Mouse (Mus musculus) heart, embryonic 15.5 days (tissue): ENCODE results near the gene Actn2. TPM values are rescaled to one million over a fixed set of nuclear protein-coding genes. Genes with fewer than 3 reads are reported as not detected.

ENCODE experiments used
- ATAC-seq: fragments of 200-750 bp; cut with Nextera tagmentation; replicated peaks from 2 replicates; pipeline ENCODE4 v1.8.0; 2017; ENCODE audit warnings: low read depth, moderate TSS enrichment; ENCODE audit not compliant: insufficient number of reproducible peaks, insufficient read depth, low FRiP score
- H3K27ac ChIP-seq: fragments of 300-500 bp; sonication (generic); 2 replicates; pipeline ENCODE4 v1.5.1; 2015; ENCODE audit warnings: mild to moderate bottlenecking, inconsistent platforms
- H3K27me3 ChIP-seq: fragments of 300-500 bp; sonication (generic); 2 replicates; pipeline ENCODE4 v1.6.1; 2015; ENCODE audit warnings: inconsistent platforms
- H3K36me3 ChIP-seq: fragments of 300-500 bp; sonication (generic); 2 replicates; pipeline ENCODE4 v1.6.1; 2015; ENCODE audit warnings: mild to moderate bottlenecking, inconsistent platforms
- H3K4me1 ChIP-seq: fragments of 300-500 bp; sonication (generic); replicated peaks from 2 replicates; pipeline ENCODE4 v1.6.1; 2015; ENCODE audit warnings: inconsistent platforms
- H3K4me2 ChIP-seq: fragments of 300-500 bp; sonication (generic); 2 replicates; pipeline ENCODE4 v1.6.1; 2015; ENCODE audit warnings: inconsistent platforms, mild to moderate bottlenecking, moderate library complexity
- H3K4me3 ChIP-seq: fragments of 300-500 bp; sonication (generic); 2 replicates; pipeline ENCODE4 v1.5.1; 2015; ENCODE audit warnings: mild to moderate bottlenecking, inconsistent platforms
- H3K9ac ChIP-seq: fragments of 300-500 bp; sonication (generic); 2 replicates; pipeline ENCODE4 v1.6.1; 2015; ENCODE audit warnings: mild to moderate bottlenecking, inconsistent platforms
- H3K9me3 ChIP-seq: fragments of 300-500 bp; sonication (generic); replicated peaks from 2 replicates; pipeline ENCODE4 v1.6.1; 2016; ENCODE audit warnings: inconsistent platforms
- WGBS: fragments of 180-500 bp; shearing (Covaris S2); methylation state at CpG from one replicate; pipeline ENCODE4 v1.1.7; 2015; ENCODE audit warnings: mixed read lengths; 5-methylcytosine and 5-hydroxymethylcytosine counted together
- polyA plus RNA-seq: library from polyadenylated mRNA; unstranded; fragments of >200 nt; fragmentation: Nextera tagmentation; extraction: Ambion mirVana; gene quantifications from 2 replicates; pipeline ENCODE4 v1.2.1, GENCODE M21; 2015

Gene Actn2
- polyA plus RNA-seq, 1 experiment from 2014 or later = 1,519 TPM

GRCm38 (mm10) chr13:12257391-12258380 lies 82.9 kb downstream of the Actn2 start, which contains the start of gene Mtr:
Mtr (minus strand) TSS chr13:12258113.
- peak within 1 kb of the TSS; percentile 90 for H3K9ac ChIP-seq
- H3K27me3 ChIP-seq = no peaks in the 10 kb centered on the region
- H3K36me3 ChIP-seq = no peaks in the 10 kb centered on the region; the same call in 1 of the 2 replicates
- H3K27ac ChIP-seq = peak within 1 kb of the TSS; percentile 95
- no peaks in the 10 kb centered on the region; the same call in 1 of the 2 replicates for H3K9me3 ChIP-seq
- peak within 1 kb of the TSS; percentile 93 for H3K4me3 ChIP-seq
- peak within 1 kb of the TSS; percentile 71 for H3K4me2 ChIP-seq
- ATAC-seq = peak; percentile 99
- peaks cover 15% of the 10 kb centered on the region for H3K4me1 ChIP-seq
- WGBS = under 1% methylated on average over 69 of the region's 69 CpGs

GRCm38 (mm10) chr13:12256871-12257390 lies 83.6 kb downstream of the Actn2 start:
- WGBS = 12% methylated on average over 10 of the region's 10 CpGs

GRCm38 (mm10) chr13:12255911-12256705 lies 84.5 kb downstream of the Actn2 start:
- Histone ChIP-seq H3K9me3 (no peaks in the 10 kb centered on the region; the same call in 1 of the 2 replicates), H3K27ac (no peak overlapping the region), H3K4me3 (peak overlapping the region; percentile 93), H3K27me3 (no peaks in the 10 kb centered on the region), H3K9ac (no peak overlapping the region), H3K4me2 (peak overlapping the region; percentile 71), H3K4me1 (peaks cover 15% of the 10 kb centered on the region), H3K36me3 (peaks cover 6% of the 10 kb centered on the region; the same call in 1 of the 2 replicates)
- 71% methylated on average over 3 of the region's 3 CpGs for WGBS
- no peak for ATAC-seq

More at GRCm38 (mm10) chr13:12256871-12257390, 83.6 kb downstream of the Actn2 start:
- no peak for ATAC-seq
- H3K9me3 ChIP-seq = no peaks in the 10 kb centered on the region; the same call in 1 of the 2 replicates
- peak overlapping the region; percentile 93 for H3K4me3 ChIP-seq
- H3K9ac ChIP-seq = peak overlapping the region; percentile 90
- H3K4me2 ChIP-seq = peak overlapping the region; percentile 71
- H3K36me3 ChIP-seq = peaks cover 1% of the 10 kb centered on the region; the same call in 1 of the 2 replicates
- H3K4me1 ChIP-seq = peaks cover 15% of the 10 kb centered on the region
- H3K27ac ChIP-seq = peak overlapping the region; percentile 95
- no peaks in the 10 kb centered on the region for H3K27me3 ChIP-seq

- no peaks in the 10 kb centered on the region for H3K27me3 ChIP-seq
- H3K4me1 ChIP-seq = peaks cover 9% of the 10 kb centered on the region
- H3K4me2 ChIP-seq = no peak overlapping the region
- peaks cover 35% of the 10 kb centered on the region for H3K36me3 ChIP-seq
- no peak for ATAC-seq
- H3K9me3 ChIP-seq = no peaks in the 10 kb centered on the region
- no peak overlapping the region for H3K9ac ChIP-seq
- no peak overlapping the region for H3K27ac ChIP-seq
- 93% methylated on average over 3 of the region's 3 CpGs for WGBS
- no peak overlapping the region for H3K4me3 ChIP-seq
These were observed 90.1 kb downstream of the Actn2 start for GRCm38 (mm10) chr13:12250496-12250895.

- Histone ChIP-seq H3K9me3 (no peaks in the 10 kb centered on the region), H3K36me3 (peaks cover 35% of the 10 kb centered on the region), H3K27ac (peak overlapping the region; percentile 17), H3K4me1 (peaks cover 12% of the 10 kb centered on the region), H3K9ac (no peak overlapping the region), H3K4me2 (no peak overlapping the region), H3K27me3 (no peaks in the 10 kb centered on the region), H3K4me3 (no peak overlapping the region)
- peak; percentile 62 for ATAC-seq
- 49% methylated on average over 8 of the region's 8 CpGs for WGBS
These were observed 91.2 kb downstream of the Actn2 start for GRCm38 (mm10) chr13:12249195-12249898.

GRCm38 (mm10) chr13:12245938-12246337 lies 94.6 kb downstream of the Actn2 start:
- Histone ChIP-seq H3K36me3 (peaks cover 47% of the 10 kb centered on the region), H3K4me1 (peaks cover 19% of the 10 kb centered on the region)
- 98% methylated on average over 2 of the region's 2 CpGs for WGBS

GRCm38 (mm10) chr13:12243991-12244390 lies 96.6 kb downstream of the Actn2 start:
- H3K4me3 ChIP-seq = no peak overlapping the region
- H3K4me2 ChIP-seq = peak overlapping the region; percentile 6; the same call in 1 of the 2 replicates
- ATAC-seq = peak; percentile 85
- H3K27ac ChIP-seq = peak overlapping the region; percentile 72
- peaks cover 50% of the 10 kb centered on the region for H3K36me3 ChIP-seq
- no peak overlapping the region for H3K9ac ChIP-seq
- peaks cover 11% of the 10 kb centered on the region for H3K4me1 ChIP-seq
- 56% methylated on average over 4 of the region's 4 CpGs for WGBS
- H3K27me3 ChIP-seq = no peaks in the 10 kb centered on the region
- no peaks in the 10 kb centered on the region for H3K9me3 ChIP-seq

More at GRCm38 (mm10) chr13:12245938-12246337, 94.6 kb downstream of the Actn2 start:
- Histone ChIP-seq H3K27me3 (no peaks in the 10 kb centered on the region), H3K27ac (no peak overlapping the region), H3K4me3 (no peak overlapping the region), H3K9me3 (no peaks in the 10 kb centered on the region), H3K9ac (no peak overlapping the region), H3K4me2 (no peak overlapping the region)
- no peak for ATAC-seq

GRCm38 (mm10) chr13:12232141-12232540 lies 108.4 kb downstream of the Actn2 start:
- H3K4me3 ChIP-seq = no peak overlapping the region
- no peaks in the 10 kb centered on the region for H3K27me3 ChIP-seq
- peaks cover 65% of the 10 kb centered on the region for H3K36me3 ChIP-seq
- no peak overlapping the region for H3K4me2 ChIP-seq
- H3K4me1 ChIP-seq = no peaks in the 10 kb centered on the region
- WGBS = 92% methylated on average over 4 of the region's 4 CpGs
- H3K9me3 ChIP-seq = no peaks in the 10 kb centered on the region
- ATAC-seq = no peak
- no peak overlapping the region for H3K9ac ChIP-seq
- no peak overlapping the region for H3K27ac ChIP-seq

GRCm38 (mm10) chr13:12228248-12228647 lies 112.3 kb downstream of the Actn2 start:
- Histone ChIP-seq H3K9me3 (no peaks in the 10 kb centered on the region), H3K4me3 (no peak overlapping the region), H3K27me3 (no peaks in the 10 kb centered on the region), H3K4me2 (no peak overlapping the region), H3K4me1 (no peaks in the 10 kb centered on the region), H3K9ac (no peak overlapping the region), H3K27ac (no peak overlapping the region), H3K36me3 (peaks cover 62% of the 10 kb centered on the region)
- 87% methylated on average over 4 of the region's 4 CpGs for WGBS
- no peak for ATAC-seq

- Histone ChIP-seq H3K9ac (no peak overlapping the region), H3K36me3 (peaks cover 57% of the 10 kb centered on the region), H3K9me3 (no peaks in the 10 kb centered on the region), H3K4me3 (no peak overlapping the region), H3K4me2 (no peak overlapping the region), H3K27me3 (no peaks in the 10 kb centered on the region), H3K4me1 (no peaks in the 10 kb centered on the region), H3K27ac (no peak overlapping the region)
- WGBS = 80% methylated on average over 5 of the region's 5 CpGs
- ATAC-seq = no peak
These were observed 113.0 kb downstream of the Actn2 start for GRCm38 (mm10) chr13:12227606-12228005.
